Mouse (Mus musculus): ENCODE results near the gene 4933425L06Rik.

GRCm38 (mm10) chr13:105165441-105165840 is 83.5 kb downstream of the 4933425L06Rik start:
- TF ChIP-seq POLR2A (IDR thresholded peaks at IDR 0.05; ENCODE audit: control insufficient read depth in 1 of 2, insufficient read depth in 1 of 2, low read depth in 1 of 2, low read length in 2 of 2, poor library complexity in 1 of 2) (no peak), CTCF (IDR thresholded peaks at IDR 0.05 in 2 of 3, conservative IDR thresholded peaks at IDR 0.05 in 1 of 3; ENCODE audit: control insufficient read depth in 1 of 3, insufficient read depth in 1 of 3, low read depth in 2 of 3, low read length in 3 of 3, poor library complexity in 1 of 3, severe bottlenecking in 1 of 3) (no peak), GATA1 (IDR thresholded peaks at IDR 0.05; ENCODE audit: low read depth, low read length) (no peak), MAFK (IDR thresholded peaks at IDR 0.05; ENCODE audit: borderline replicate concordance, low read depth, low read length) (no peak), ZC3H11A (IDR thresholded peaks at IDR 0.05; ENCODE audit: low read depth, low read length) (no peak), USF2 (IDR thresholded peaks at IDR 0.05; ENCODE audit: borderline replicate concordance in 1 of 2, insufficient read depth in 1 of 2, low read depth in 1 of 2, low read length in 2 of 2) (no peak), USF1 (IDR thresholded peaks at IDR 0.05; ENCODE audit: low read depth, low read length) (no peak), JUND (IDR thresholded peaks at IDR 0.05; ENCODE audit: low read depth, low read length) (no peak), SIN3A (IDR thresholded peaks at IDR 0.05; ENCODE audit: low read length) (no peak), MXI1 (IDR thresholded peaks at IDR 0.05; ENCODE audit: low read depth, low read length) (no peak), EP300 (IDR thresholded peaks at IDR 0.05; ENCODE audit: low read depth in 1 of 2, low read length in 2 of 2) (no peak), NRF1 (IDR thresholded peaks at IDR 0.05; ENCODE audit: insufficient read depth, low read depth, low read length, poor library complexity, severe bottlenecking) (no peak), TAL1 (IDR thresholded peaks at IDR 0.05; ENCODE audit: low read length) (no peak)
